Mouse (Mus musculus) liver, postnatal 0 days (tissue): ENCODE data around the gene Anxa4.

Experiments
- CTCF ChIP-seq: sonication (generic); IDR thresholded peaks from 2 replicates; pipeline ENCODE4 v1.5.1; 2016; ENCODE audit warnings: antibody characterized with exemption, low read depth
- EP300 ChIP-seq: IDR thresholded peaks from 2 replicates; pipeline ENCODE4 v1.6.1; 2016; ENCODE audit warnings: antibody characterized with exemption, low read depth, mild to moderate bottlenecking

- TF ChIP-seq CTCF = no peak
- no peak for TF ChIP-seq EP300
These were observed 11.0 kb downstream of the Anxa4 start for GRCm38 (mm10) chr6:86782342-86782741.
